Mouse (Mus musculus): ENCODE measurements at regions not wholly inside any gene's neighbourhood (a gene's known extent, or its start where the extent isn't known, plus 50 kb on each side); places are given as distances from the start of the nearest gene placed in this dataset.

DNA sequence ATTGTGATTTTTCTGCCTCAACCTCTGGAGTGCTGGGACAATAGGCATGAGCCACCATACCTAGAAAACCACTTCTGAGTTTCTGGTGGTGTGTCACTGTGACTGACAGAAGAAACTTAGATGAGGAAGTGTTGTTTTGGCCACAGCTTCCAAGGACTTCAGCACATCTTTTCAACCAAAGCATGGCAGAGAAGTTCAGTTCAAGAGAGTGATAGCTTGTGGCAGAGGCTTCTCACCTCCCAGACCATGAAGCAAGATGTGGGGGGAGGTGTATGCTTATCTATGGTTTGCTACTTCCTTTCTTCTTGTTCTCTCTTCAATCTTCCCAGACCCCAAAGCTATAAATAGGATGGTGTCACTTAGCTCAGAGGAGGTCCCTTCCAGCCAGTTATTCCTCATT lies 753.3 kb downstream of the Car8 start:
- no peak overlapping the region for H3K4me2 ChIP-seq
- no peaks in the 10 kb centered on the region for H3K4me1 ChIP-seq (replicated peaks)
- DNase-seq: peak; percentile 1
- no peak for ATAC-seq (ENCODE audit: low read depth)
- H3K36me3 ChIP-seq: no peaks in the 10 kb centered on the region
- no peak overlapping the region for H3K27ac ChIP-seq
- no peaks in the 10 kb centered on the region for H3K9me3 ChIP-seq (replicated peaks)
- H3K27me3 ChIP-seq: no peaks in the 10 kb centered on the region
- H3K4me3 ChIP-seq (replicated peaks): no peak overlapping the region
- H3K9ac ChIP-seq: no peak overlapping the region

DNA sequence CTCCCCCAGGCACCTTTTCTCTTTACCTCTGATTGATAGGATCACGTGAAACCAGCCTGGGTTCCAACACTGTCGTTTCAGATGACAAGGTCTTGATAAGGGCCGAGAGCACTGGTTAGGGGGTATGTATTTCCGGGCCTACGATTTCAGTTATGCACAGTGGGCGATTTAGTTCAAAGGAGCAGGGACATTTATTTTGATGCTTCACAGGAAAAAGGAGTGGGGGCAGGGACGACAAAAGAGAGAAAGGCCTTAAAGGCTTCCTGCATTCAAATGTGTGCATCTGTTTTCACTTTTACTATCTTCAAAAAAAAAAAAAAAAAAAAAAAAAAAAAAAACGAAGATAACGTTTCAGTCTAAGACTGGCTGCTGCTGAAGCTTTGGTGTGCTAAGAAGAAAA lies 783.7 kb downstream of the Car8 start:
- DNase-seq: no peak
- no peak overlapping the region for H3K9ac ChIP-seq
- peak overlapping the region; percentile 39 for H3K4me2 ChIP-seq
- no peaks in the 10 kb centered on the region for H3K9me3 ChIP-seq (replicated peaks)
- H3K4me3 ChIP-seq (replicated peaks): 0 out of 2 replicates have a peak overlapping the region, but pooled peaks have one; percentile 18
- H3K4me1 ChIP-seq (replicated peaks): peaks cover 3% of the 10 kb centered on the region
- H3K27me3 ChIP-seq: no peaks in the 10 kb centered on the region
- H3K27ac ChIP-seq: no peak overlapping the region
- ATAC-seq (ENCODE audit: low read depth): no peak
- 6% methylated on average over 9 of the region's 9 CpGs for WGBS (ENCODE audit: insufficient replicate concordance)
- no peaks in the 10 kb centered on the region for H3K36me3 ChIP-seq

DNA sequence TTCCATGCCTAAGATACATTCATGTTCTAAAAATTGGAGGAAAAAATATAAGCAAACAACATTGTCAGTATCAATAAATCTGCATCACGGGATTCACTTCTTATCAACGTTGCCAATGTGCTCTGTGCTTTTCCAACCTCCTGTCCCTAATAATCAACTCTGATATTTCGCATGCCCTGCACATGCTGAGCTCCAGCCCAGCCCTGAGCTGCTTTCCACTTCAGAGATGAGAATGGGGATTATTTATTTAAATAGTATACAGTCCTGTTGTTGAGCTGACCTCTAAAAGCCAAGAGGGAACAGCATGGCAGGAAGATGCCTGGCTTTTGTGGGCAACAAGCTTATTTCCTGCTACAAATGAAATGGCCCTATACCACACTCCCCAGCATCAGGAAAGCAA lies 786.2 kb downstream of the Car8 start:
- no peak for ATAC-seq (ENCODE audit: low read depth)
- Histone ChIP-seq H3K9me3 (replicated peaks) (no peaks in the 10 kb centered on the region), H3K4me2 (no peak overlapping the region), H3K27ac (no peak overlapping the region), H3K4me3 (replicated peaks) (no peak overlapping the region), H3K9ac (no peak overlapping the region), H3K36me3 (no peaks in the 10 kb centered on the region), H3K27me3 (no peaks in the 10 kb centered on the region), H3K4me1 (replicated peaks) (peaks cover 3% of the 10 kb centered on the region)
- WGBS (ENCODE audit: insufficient replicate concordance): 50% methylated on average over 3 of the region's 3 CpGs
- no peak for DNase-seq

DNA sequence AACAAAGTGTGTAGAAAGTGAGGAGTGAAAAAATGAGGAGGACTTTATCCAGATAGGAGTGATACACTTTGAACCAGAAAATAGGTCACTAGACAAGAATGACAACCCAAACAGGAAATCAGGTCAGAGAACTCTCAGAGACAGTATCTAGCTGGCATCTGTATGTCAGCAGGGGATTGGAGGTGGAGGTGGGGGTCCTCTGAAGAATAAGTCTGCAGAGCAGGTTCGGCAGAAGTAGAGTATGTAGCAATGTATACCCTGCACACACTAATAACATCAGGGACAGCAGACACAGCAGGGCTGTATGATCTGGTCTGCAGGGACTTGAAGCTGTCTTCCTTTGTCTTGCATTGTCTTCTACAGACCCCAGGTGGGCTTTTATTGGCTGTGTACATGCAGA lies 787.9 kb downstream of the Car8 start:
- H3K4me3 ChIP-seq (replicated peaks): no peak overlapping the region
- ATAC-seq (ENCODE audit: low read depth) (no peak), DNase-seq (no peak)
- H3K9ac ChIP-seq: no peak overlapping the region
- no peaks in the 10 kb centered on the region for H3K9me3 ChIP-seq (replicated peaks)
- H3K27ac ChIP-seq: no peak overlapping the region
- 25% methylated on average over 1 of the region's 1 CpGs for WGBS (ENCODE audit: insufficient replicate concordance)
- H3K27me3 ChIP-seq: no peaks in the 10 kb centered on the region
- H3K4me1 ChIP-seq (replicated peaks): peaks cover 3% of the 10 kb centered on the region
- no peaks in the 10 kb centered on the region for H3K36me3 ChIP-seq
- no peak overlapping the region for H3K4me2 ChIP-seq

DNA sequence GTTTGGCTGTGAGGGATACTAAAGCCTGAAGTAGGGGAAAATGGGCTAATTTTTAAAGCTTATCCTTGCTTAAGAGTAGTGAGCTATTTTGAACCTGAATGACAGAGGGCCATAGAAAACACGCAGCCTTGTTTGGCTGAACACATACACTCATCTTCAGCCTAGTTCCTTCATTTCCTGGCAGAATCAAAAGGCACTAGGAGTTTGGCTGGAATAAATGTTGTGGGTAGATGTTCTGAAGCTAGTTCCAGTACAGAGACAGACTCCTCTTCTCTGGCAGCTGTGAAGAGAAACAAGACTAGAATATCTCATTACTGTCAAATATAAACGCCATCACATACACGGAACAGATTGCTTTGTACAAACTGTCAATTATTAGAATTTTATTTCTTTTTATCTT lies 809.5 kb downstream of the Car8 start:
- Histone ChIP-seq H3K27me3 (no peaks in the 10 kb centered on the region), H3K4me3 (replicated peaks) (no peak overlapping the region), H3K4me1 (replicated peaks) (no peaks in the 10 kb centered on the region), H3K4me2 (no peak overlapping the region), H3K27ac (no peak overlapping the region), H3K9ac (no peak overlapping the region), H3K36me3 (no peaks in the 10 kb centered on the region), H3K9me3 (replicated peaks) (no peaks in the 10 kb centered on the region)
- DNase-seq (no peak), ATAC-seq (ENCODE audit: low read depth) (no peak)
- 63% methylated on average over 3 of the region's 3 CpGs for WGBS (ENCODE audit: insufficient replicate concordance)

DNA sequence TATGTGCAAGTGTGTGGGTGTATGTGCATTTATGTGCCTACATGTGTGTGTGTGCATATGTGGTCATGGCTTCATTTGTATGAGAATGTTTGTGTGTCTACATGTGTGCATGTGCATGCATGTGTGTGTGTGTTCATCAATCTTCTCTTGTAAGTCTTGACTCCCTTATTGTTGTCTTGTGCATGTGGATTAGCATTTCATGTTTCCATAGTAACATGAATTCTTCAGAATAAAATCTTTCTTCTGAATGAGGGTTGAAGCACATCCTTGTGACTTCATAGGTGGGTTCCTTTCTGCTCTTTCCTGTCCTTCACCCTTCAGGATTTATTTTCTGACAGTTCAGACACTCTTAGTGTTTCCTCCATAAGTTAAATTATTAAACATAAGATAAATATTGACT lies 814.8 kb downstream of the Car8 start:
- DNase-seq (no peak), ATAC-seq (ENCODE audit: low read depth) (no peak)
- Histone ChIP-seq H3K27me3 (no peaks in the 10 kb centered on the region), H3K27ac (no peak overlapping the region), H3K9ac (no peak overlapping the region), H3K4me3 (replicated peaks) (no peak overlapping the region), H3K4me1 (replicated peaks) (no peaks in the 10 kb centered on the region), H3K9me3 (replicated peaks) (no peaks in the 10 kb centered on the region), H3K36me3 (no peaks in the 10 kb centered on the region), H3K4me2 (no peak overlapping the region)

DNA sequence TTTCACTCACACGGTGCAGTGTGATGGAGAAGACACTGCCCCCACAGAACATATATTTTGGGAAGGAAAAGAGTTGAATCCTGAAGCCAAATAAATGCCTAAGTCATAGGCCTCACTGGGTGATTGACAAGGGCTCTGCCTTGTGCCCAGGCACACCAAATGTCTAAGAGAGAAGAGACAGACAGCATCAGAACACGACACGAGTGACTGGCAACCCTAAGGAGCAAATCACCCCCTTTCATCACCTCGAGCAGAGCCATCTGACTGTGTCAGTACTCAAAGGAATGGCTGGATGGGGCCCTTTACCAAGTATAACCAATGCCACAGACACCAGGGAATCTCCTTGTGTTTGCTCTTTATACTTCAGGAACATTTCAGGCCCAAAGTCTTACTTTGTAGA lies 815.6 kb downstream of the Car8 start:
- H3K36me3 ChIP-seq: no peaks in the 10 kb centered on the region
- no peak overlapping the region for H3K9ac ChIP-seq
- DNase-seq: no peak
- H3K27ac ChIP-seq: no peak overlapping the region
- no peak for ATAC-seq (ENCODE audit: low read depth)
- H3K4me1 ChIP-seq (replicated peaks): no peaks in the 10 kb centered on the region
- H3K27me3 ChIP-seq: no peaks in the 10 kb centered on the region
- 58% methylated on average over 4 of the region's 4 CpGs for WGBS (ENCODE audit: insufficient replicate concordance)
- H3K4me3 ChIP-seq (replicated peaks): no peak overlapping the region
- H3K4me2 ChIP-seq: no peak overlapping the region
- H3K9me3 ChIP-seq (replicated peaks): no peaks in the 10 kb centered on the region

DNA sequence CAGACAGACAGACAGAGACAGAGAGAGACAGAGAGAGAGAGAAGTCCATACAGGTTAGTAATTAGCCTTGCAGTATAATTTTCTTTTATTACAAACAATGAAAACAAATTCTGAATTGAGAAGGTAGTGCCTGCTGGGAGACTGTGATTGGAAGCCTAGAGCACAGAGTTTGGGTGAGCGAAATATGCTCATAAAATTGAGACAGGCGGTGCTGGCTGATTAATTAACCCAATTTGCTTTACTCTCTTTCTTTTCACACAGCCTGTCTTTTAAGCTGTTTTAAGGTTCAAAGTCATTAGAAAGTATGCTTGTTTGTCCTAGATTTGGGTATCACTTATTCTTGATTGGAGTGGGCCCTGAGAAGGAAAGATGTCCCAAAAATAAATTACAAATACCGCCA lies 816.1 kb downstream of the Car8 start:
- Histone ChIP-seq H3K27ac (no peak overlapping the region), H3K4me3 (replicated peaks) (no peak overlapping the region), H3K9me3 (replicated peaks) (no peaks in the 10 kb centered on the region), H3K9ac (no peak overlapping the region), H3K27me3 (no peaks in the 10 kb centered on the region), H3K4me2 (no peak overlapping the region), H3K4me1 (replicated peaks) (no peaks in the 10 kb centered on the region), H3K36me3 (no peaks in the 10 kb centered on the region)
- WGBS (ENCODE audit: insufficient replicate concordance): 83% methylated on average over 3 of the region's 3 CpGs
- ATAC-seq (ENCODE audit: low read depth): no peak
- DNase-seq: no peak

DNA sequence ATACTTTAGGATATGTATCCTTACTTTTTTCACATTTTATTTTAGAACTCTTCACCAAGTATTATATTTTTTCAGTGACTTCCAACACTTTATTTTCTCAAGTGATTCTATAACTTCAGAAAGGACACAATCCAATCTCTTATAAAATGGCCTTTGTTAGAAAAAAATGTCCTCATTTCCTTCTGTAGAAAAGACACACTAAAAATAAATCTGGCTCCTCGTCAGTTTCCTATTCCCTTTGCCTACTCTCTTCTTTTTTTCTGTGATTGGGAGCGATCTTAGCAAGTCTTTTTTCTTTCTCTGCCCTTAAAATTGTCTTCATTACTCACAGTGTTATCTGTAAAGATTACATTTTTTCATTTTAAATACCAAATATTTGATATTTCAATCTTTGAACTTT lies 824.5 kb downstream of the Car8 start:
- 50% methylated on average over 2 of the region's 2 CpGs for WGBS (ENCODE audit: insufficient replicate concordance)
- H3K27me3 ChIP-seq: no peaks in the 10 kb centered on the region
- ATAC-seq (ENCODE audit: low read depth) (no peak), DNase-seq (no peak)
- H3K4me2 ChIP-seq: no peak overlapping the region
- no peak overlapping the region for H3K4me3 ChIP-seq (replicated peaks)
- no peaks in the 10 kb centered on the region for H3K9me3 ChIP-seq (replicated peaks)
- H3K36me3 ChIP-seq: no peaks in the 10 kb centered on the region
- no peaks in the 10 kb centered on the region for H3K4me1 ChIP-seq (replicated peaks)
- no peak overlapping the region for H3K9ac ChIP-seq
- no peak overlapping the region for H3K27ac ChIP-seq

DNA sequence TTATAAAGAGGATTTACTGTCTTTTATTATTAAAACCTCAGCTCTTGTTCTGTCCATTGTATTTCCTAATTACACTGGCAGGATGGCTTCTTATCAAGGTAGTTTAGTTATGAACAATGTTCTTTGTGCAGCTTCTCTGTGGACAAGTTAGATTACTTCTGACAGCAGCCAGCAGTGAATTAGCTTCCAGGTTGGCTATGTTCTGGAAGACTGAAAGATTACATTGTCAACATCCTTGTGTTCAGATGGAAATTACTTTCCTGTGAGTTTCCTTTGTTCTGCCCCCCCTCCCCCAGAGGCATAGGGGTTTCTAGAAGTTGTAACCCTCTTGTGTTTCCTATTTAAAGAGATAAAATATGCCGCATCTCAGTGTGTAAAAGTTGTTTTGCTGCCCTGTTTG lies 846.1 kb downstream of the Car8 start:
- no peak for DNase-seq
- Histone ChIP-seq H3K27me3 (no peaks in the 10 kb centered on the region), H3K4me1 (replicated peaks) (no peaks in the 10 kb centered on the region)

DNA sequence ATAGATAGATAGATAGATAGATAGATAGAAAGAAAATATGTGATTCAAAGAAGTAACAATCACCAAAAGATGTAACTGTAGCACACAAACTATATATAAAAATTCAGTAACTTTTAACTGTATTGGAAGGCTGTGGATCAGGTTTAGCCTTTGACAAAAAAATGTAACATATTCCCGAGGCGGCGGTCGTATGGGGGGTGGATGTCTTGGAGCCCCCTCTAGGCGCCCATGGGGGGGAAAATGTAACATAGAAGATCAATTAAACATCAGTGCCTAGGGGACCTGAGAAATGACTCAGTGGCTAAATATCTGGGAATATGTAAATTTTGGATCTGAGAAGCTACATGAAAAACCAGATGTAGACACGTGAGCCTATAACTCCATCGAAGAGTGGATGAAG lies 847.2 kb downstream of the Car8 start:
- 68% methylated on average over 7 of the region's 7 CpGs for WGBS (ENCODE audit: insufficient replicate concordance)
- H3K4me2 ChIP-seq: no peak overlapping the region
- H3K4me1 ChIP-seq (replicated peaks): no peaks in the 10 kb centered on the region
- no peak for ATAC-seq (ENCODE audit: low read depth)
- H3K27me3 ChIP-seq: no peaks in the 10 kb centered on the region
- no peak overlapping the region for H3K27ac ChIP-seq
- no peaks in the 10 kb centered on the region for H3K9me3 ChIP-seq (replicated peaks)
- H3K4me3 ChIP-seq (replicated peaks): no peak overlapping the region
- no peak for DNase-seq
- H3K36me3 ChIP-seq: no peaks in the 10 kb centered on the region
- no peak overlapping the region for H3K9ac ChIP-seq

More for the DNA sequence above, 846.1 kb downstream of the Car8 start:
- H3K27ac ChIP-seq: no peak overlapping the region
- no peaks in the 10 kb centered on the region for H3K36me3 ChIP-seq
- H3K9me3 ChIP-seq (replicated peaks): no peaks in the 10 kb centered on the region
- no peak overlapping the region for H3K4me2 ChIP-seq
- WGBS (ENCODE audit: insufficient replicate concordance): 37% methylated on average over 1 of the region's 1 CpGs
- H3K4me3 ChIP-seq (replicated peaks): no peak overlapping the region
- no peak overlapping the region for H3K9ac ChIP-seq
- no peak for ATAC-seq (ENCODE audit: low read depth)

DNA sequence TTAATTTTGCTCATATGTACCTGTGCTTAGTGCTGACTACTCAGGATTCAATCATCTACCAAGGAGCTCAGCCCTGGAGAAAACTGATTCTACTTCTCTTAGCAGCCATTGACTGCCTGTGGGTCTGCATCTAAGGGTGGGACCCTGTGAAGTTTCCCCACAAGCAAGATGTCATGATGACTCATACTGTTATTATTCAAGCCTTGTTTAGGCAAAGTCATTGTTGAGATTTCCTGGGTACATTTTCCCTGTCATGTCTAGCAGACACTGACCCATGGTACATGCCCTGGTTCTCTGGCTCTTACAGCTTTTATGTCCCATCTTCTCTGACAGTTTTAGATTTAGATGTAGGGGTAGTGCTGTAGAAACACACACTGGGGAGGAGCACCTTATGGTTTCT lies 853.8 kb downstream of the Car8 start:
- H3K27ac ChIP-seq: no peak overlapping the region
- no peaks in the 10 kb centered on the region for H3K9me3 ChIP-seq (replicated peaks)
- no peaks in the 10 kb centered on the region for H3K36me3 ChIP-seq
- no peak overlapping the region for H3K9ac ChIP-seq
- H3K27me3 ChIP-seq: no peaks in the 10 kb centered on the region
- H3K4me1 ChIP-seq (replicated peaks): no peaks in the 10 kb centered on the region
- ATAC-seq (ENCODE audit: low read depth): no peak
- no peak for DNase-seq
- H3K4me2 ChIP-seq: no peak overlapping the region
- no peak overlapping the region for H3K4me3 ChIP-seq (replicated peaks)

DNA sequence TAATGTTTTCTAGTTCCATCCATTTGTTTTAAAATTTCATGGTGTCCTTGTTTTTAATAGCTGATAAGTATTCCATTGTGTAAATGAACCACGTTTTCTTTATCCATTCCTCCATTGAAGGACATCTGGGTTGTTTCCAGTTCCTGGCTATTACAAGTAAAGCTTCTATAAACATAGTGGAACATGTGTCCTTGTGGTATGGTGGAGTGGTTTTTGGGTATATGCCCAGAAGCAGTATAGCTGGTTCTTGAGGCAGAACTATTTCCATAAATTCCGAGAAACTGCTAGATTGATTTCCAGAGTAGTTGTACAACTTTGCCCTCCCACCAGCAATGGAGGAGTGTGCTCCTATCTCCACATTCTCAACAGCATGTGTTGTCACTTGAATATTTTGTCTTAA lies 858.8 kb downstream of the Car8 start:
- WGBS (ENCODE audit: insufficient replicate concordance): 57% methylated on average over 2 of the region's 2 CpGs
- Histone ChIP-seq H3K4me2 (no peak overlapping the region), H3K36me3 (no peaks in the 10 kb centered on the region), H3K27ac (no peak overlapping the region), H3K9me3 (replicated peaks) (no peaks in the 10 kb centered on the region), H3K9ac (no peak overlapping the region), H3K4me1 (replicated peaks) (no peaks in the 10 kb centered on the region), H3K4me3 (replicated peaks) (no peak overlapping the region), H3K27me3 (no peaks in the 10 kb centered on the region)
- ATAC-seq (ENCODE audit: low read depth) (no peak), DNase-seq (no peak)

Data from liver, embryonic 13.5 days (tissue).